Mouse (Mus musculus) embryonic facial prominence, embryonic 11.5 days (tissue): ENCODE results near the gene Ebf1. TPM values are rescaled to one million over a fixed set of nuclear protein-coding genes. Genes with fewer than 3 reads are reported as not detected.

Source experiments
- ATAC-seq: fragments of 200-750 bp; cut with Nextera tagmentation; replicated peaks from 2 replicates; pipeline ENCODE4 v1.8.0; 2017; ENCODE audit warnings: low read depth; ENCODE audit not compliant: insufficient number of reproducible peaks, low FRiP score, low TSS enrichment
- DNase-seq: peaks from one replicate; pipeline ENCODE4 v3.0.0-alpha.2; 2015; ENCODE audit warnings: low spot score
- H3K27ac ChIP-seq: fragments of 300-500 bp; sonication (generic); replicated peaks from 2 replicates; pipeline ENCODE4 v1.5.1; 2014; ENCODE audit warnings: mild to moderate bottlenecking, low read depth, low read length, control low read depth
- H3K27me3 ChIP-seq: fragments of 300-500 bp; sonication (generic); 2 replicates; pipeline ENCODE4 v1.6.1; 2014; ENCODE audit warnings: mild to moderate bottlenecking, low read length, moderate library complexity, mixed read lengths; ENCODE audit not compliant: control insufficient read depth, insufficient read depth
- H3K36me3 ChIP-seq: fragments of 300-500 bp; sonication (generic); replicated peaks from 2 replicates; pipeline ENCODE4 v1.6.1; 2014; ENCODE audit warnings: low read depth, mild to moderate bottlenecking, low read length, moderate library complexity, mixed read lengths; ENCODE audit not compliant: control insufficient read depth, insufficient read depth
- H3K4me1 ChIP-seq: fragments of 300-500 bp; sonication (generic); 2 replicates; pipeline ENCODE4 v1.6.1; 2014; ENCODE audit warnings: low read length, mixed read lengths; ENCODE audit not compliant: control insufficient read depth, insufficient read depth
- H3K4me2 ChIP-seq: fragments of 300-500 bp; sonication (generic); 2 replicates; pipeline ENCODE4 v1.6.1; 2014; ENCODE audit warnings: low read depth, mild to moderate bottlenecking, control low read depth, low read length, moderate library complexity
- H3K4me3 ChIP-seq: fragments of 300-500 bp; sonication (generic); 2 replicates; pipeline ENCODE4 v1.5.1; 2014; ENCODE audit warnings: low read depth, low read length, control low read depth
- H3K9ac ChIP-seq: fragments of 300-500 bp; sonication (generic); replicated peaks from 2 replicates; pipeline ENCODE4 v1.6.1; 2014; ENCODE audit warnings: mild to moderate bottlenecking, control low read depth, low read length
- H3K9me3 ChIP-seq: fragments of 300-500 bp; sonication (generic); replicated peaks from 2 replicates; pipeline ENCODE4 v1.6.1; 2016; ENCODE audit warnings: mild to moderate bottlenecking, low read length, inconsistent platforms, mixed read lengths; ENCODE audit not compliant: control insufficient read depth
- WGBS: fragments of 180-500 bp; shearing (Covaris S2); extraction: QIAGEN DNeasy Blood & Tissue Kit; methylation state at CpG from one replicate; pipeline ENCODE4 v1.1.7; 2014; 5-methylcytosine and 5-hydroxymethylcytosine counted together
- polyA plus RNA-seq: library from polyadenylated mRNA; unstranded; fragments of >200 nt; fragmentation: Nextera tagmentation; extraction: Ambion mirVana; gene quantifications from 2 replicates; pipeline ENCODE4 v1.2.1, GENCODE M21; 2014

Gene Ebf1
- polyA plus RNA-seq, 1 experiment from 2014 or later, result 47.9 TPM

DNA sequence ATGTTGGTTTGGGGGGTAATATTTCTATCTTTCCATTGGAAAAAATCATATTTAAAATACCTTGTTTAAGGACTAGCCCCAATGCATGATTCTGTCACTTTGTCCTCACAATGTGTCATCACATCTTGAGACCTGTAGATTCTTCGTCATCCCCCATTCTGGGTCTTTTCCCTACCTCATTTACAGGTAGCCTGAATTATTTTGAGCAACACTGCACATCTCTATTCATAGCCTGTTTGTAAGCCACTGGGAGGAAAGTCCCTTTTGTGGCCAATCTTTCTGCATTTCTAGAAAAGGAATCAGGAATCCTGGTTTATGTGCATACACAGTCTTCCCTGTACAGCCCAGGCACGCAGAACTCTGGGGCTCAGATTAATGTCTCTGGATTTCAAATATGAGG lies 269.8 kb downstream of the Ebf1 start:
- Histone ChIP-seq H3K36me3 (no peaks in the 10 kb centered on the region), H3K4me2 (no peak overlapping the region), H3K4me1 (no peaks in the 10 kb centered on the region), H3K27me3 (no peaks in the 10 kb centered on the region), H3K27ac (no peak overlapping the region), H3K9ac (no peak overlapping the region), H3K4me3 (no peak overlapping the region), H3K9me3 (no peaks in the 10 kb centered on the region)
- DNase-seq, result no peak
- 95% methylated on average over 2 of the region's 2 CpGs for WGBS
- no peak for ATAC-seq

DNA sequence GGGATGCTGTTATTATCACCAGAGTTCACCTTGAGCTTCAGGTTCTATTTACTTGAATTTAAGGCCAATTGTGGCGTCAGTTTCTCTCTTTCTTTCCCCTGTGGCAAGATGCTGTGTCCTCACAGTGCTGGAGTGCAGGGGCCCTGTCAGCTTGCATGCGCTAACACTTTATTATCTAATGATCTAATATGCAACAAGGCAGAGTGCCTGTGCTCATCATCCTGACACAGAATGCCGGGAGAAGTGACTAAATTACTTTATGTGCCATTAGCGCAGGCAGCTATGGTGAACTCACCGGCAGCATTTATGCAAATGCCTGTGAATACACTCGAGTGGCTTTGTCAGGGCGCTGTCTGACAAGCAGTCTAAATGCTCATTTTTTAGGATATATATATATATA lies 270.6 kb downstream of the Ebf1 start:
- ATAC-seq (no peak), DNase-seq (no peak)
- no peak overlapping the region for H3K4me3 ChIP-seq
- H3K4me1 ChIP-seq, result no peaks in the 10 kb centered on the region
- H3K9me3 ChIP-seq, result no peaks in the 10 kb centered on the region
- no peaks in the 10 kb centered on the region for H3K27me3 ChIP-seq
- WGBS, result 86% methylated on average over 7 of the region's 7 CpGs
- no peaks in the 10 kb centered on the region for H3K36me3 ChIP-seq
- no peak overlapping the region for H3K4me2 ChIP-seq
- H3K9ac ChIP-seq, result no peak overlapping the region
- no peak overlapping the region for H3K27ac ChIP-seq

DNA sequence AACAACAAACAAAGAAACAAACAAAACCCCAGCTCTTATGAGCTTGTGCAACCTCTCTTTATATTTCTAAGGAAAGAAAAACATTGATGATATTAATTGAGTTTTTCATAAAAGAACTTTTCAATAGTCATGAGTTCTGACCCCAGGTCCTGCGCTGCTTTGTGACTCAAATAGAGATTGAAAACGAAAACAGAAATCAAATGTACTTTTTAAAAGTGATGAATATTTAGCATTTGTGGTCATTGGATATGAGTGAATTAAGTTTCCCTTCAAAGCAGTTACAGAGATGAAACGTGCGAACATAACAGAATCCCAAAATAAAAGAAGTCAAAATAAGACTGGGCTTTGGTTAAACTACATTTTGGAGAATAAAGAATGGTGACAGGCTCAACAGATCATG lies 271.3 kb downstream of the Ebf1 start:
- Histone ChIP-seq H3K27me3 (no peaks in the 10 kb centered on the region), H3K27ac (no peak overlapping the region), H3K36me3 (no peaks in the 10 kb centered on the region), H3K4me1 (no peaks in the 10 kb centered on the region), H3K9ac (no peak overlapping the region), H3K9me3 (no peaks in the 10 kb centered on the region), H3K4me2 (no peak overlapping the region), H3K4me3 (no peak overlapping the region)
- DNase-seq (no peak), ATAC-seq (no peak)
- 90% methylated on average over 4 of the region's 4 CpGs for WGBS

DNA sequence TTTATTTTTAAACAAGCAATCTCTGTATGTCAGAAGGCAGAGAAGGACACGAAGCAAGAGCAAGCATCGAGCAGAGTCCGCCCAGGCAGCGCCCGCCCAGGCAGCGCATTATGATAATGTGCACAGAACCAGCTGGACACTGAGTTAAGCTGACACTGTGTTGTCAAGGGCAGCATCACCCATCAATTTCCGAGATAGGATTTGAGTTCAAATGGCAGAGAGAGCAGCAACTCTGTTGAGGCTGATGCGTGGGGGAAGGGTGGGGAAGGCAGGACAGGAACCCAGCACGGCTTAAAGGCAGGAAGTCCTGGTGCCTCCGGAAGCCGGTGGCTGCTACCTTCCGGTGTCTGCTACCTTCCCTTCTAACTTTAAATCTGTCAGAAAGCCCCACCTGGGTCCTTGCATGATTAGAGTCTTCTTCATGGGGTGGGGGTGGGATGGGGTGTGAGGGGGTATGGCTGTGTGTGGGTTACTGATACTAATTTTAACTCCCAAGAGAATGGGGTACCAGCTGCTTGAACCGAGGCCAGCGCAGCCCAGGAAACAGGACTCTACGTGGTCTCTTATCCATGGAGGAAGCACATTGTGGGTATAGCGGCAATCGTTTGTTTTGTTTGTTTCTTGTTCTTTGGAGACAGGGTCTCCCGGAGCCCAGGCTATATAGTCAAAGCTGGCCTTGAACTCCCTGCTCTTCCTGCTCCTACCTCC lies 275.9 kb downstream of the Ebf1 start:
- H3K4me3 ChIP-seq, result no peak overlapping the region
- DNase-seq (peak; percentile 29), ATAC-seq (no peak)
- H3K27me3 ChIP-seq, result no peaks in the 10 kb centered on the region
- no peak overlapping the region for H3K27ac ChIP-seq
- H3K4me2 ChIP-seq, result no peak overlapping the region
- no peaks in the 10 kb centered on the region for H3K9me3 ChIP-seq
- 74% methylated on average over 18 of the region's 18 CpGs for WGBS
- H3K4me1 ChIP-seq, result no peaks in the 10 kb centered on the region
- no peaks in the 10 kb centered on the region for H3K36me3 ChIP-seq
- H3K9ac ChIP-seq, result no peak overlapping the region

DNA sequence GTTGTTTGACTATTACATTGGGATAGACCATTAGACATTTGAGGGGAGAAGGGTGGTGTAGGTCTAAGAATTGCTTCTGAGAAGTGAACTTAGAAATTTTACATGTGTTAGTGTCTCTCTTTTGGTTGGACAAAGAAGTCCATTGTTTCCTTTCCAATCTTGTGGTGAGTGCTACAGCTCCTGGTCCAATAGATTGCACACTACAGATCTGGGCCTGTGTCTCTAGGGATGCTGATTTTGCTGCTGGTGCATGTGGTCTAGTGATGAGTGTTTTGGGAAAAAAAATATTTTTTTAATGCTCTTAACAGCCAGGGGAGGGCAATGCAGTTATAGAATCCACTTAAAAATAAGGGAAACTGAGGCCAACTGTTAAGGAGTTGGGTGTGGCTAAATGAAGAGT lies 276.9 kb downstream of the Ebf1 start:
- H3K27me3 ChIP-seq, result no peaks in the 10 kb centered on the region
- DNase-seq, result no peak
- no peaks in the 10 kb centered on the region for H3K36me3 ChIP-seq
- no peaks in the 10 kb centered on the region for H3K9me3 ChIP-seq
- no peak overlapping the region for H3K4me2 ChIP-seq
- no peaks in the 10 kb centered on the region for H3K4me1 ChIP-seq
- H3K4me3 ChIP-seq, result no peak overlapping the region
- ATAC-seq, result no peak
- H3K9ac ChIP-seq, result no peak overlapping the region
- no peak overlapping the region for H3K27ac ChIP-seq

DNA sequence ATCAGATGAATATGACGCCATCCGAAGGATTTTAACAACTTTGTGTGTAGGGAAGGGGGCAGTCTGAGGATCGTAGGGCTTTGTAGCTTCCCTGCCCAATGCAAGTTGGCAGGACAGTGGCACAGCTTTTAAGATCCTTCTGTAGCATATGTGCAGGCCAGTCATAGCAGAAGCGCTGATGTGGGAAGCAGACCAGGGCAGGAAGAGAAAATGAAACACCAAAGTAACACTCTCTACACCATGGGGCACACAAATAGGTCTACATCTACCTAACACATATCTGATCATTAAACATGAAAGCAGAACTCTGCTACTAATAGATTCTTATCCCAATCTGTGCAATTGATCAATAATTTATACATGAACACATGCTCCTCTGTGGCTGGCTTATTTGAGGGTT lies 277.7 kb downstream of the Ebf1 start:
- ATAC-seq (no peak), DNase-seq (no peak)
- Histone ChIP-seq H3K27me3 (no peaks in the 10 kb centered on the region), H3K4me1 (no peaks in the 10 kb centered on the region), H3K9ac (no peak overlapping the region), H3K36me3 (no peaks in the 10 kb centered on the region), H3K4me2 (no peak overlapping the region), H3K9me3 (no peaks in the 10 kb centered on the region), H3K27ac (no peak overlapping the region), H3K4me3 (no peak overlapping the region)
- 92% methylated on average over 4 of the region's 4 CpGs for WGBS

DNA sequence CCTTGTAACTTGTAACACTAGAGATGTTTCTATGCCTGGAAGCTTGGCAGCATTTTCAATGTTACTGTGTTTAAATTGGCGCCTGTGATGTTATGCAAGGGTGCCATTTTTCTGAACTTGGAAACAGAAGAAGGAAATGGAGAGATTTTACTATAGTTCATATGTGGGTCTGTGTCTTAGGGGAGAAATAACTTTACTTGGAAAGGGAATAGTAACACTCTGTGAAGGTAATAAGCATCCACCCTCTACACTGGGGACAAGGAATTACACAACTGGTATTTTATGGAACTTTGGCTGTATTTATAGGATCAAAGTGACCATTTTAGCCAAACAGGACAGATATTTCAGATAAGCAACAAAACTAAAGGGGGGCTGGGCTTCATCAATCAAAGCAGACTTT lies 278.8 kb downstream of the Ebf1 start:
- Histone ChIP-seq H3K27ac (no peak overlapping the region), H3K4me3 (no peak overlapping the region), H3K36me3 (no peaks in the 10 kb centered on the region), H3K4me2 (no peak overlapping the region), H3K4me1 (no peaks in the 10 kb centered on the region), H3K9ac (no peak overlapping the region), H3K27me3 (no peaks in the 10 kb centered on the region), H3K9me3 (no peaks in the 10 kb centered on the region)
- 93% methylated on average over 1 of the region's 1 CpGs for WGBS
- ATAC-seq (no peak), DNase-seq (no peak)

DNA sequence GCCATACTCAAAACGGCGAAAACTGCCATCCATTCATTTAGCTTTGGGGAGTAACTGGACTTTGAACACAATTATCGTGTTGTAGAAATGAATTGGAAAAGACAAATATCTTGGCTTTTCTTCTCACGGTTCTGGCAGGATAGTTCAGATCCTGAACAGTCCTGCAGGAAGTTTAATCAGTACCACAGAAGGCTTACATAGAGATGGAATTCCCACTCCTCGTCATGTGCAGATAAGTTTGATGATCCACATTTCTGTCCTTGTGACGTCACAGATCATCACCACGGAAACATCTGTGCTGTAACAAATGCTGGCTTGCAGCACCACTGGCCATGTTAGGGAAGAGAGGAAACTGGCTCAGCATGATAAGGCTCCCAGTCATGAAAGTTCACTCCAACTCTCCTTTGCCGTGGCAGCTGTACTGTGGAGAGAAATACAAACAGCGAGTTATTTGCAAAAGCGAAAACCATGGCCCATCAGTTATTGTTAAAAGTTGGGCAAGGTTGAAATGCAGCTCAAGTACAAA lies 280.1 kb downstream of the Ebf1 start:
- no peaks in the 10 kb centered on the region for H3K9me3 ChIP-seq
- DNase-seq (no peak), ATAC-seq (no peak)
- no peak overlapping the region for H3K4me3 ChIP-seq
- H3K27ac ChIP-seq, result no peak overlapping the region
- H3K4me2 ChIP-seq, result no peak overlapping the region
- H3K27me3 ChIP-seq, result no peaks in the 10 kb centered on the region
- H3K4me1 ChIP-seq, result no peaks in the 10 kb centered on the region
- 80% methylated on average over 10 of the region's 10 CpGs for WGBS
- H3K36me3 ChIP-seq, result no peaks in the 10 kb centered on the region
- no peak overlapping the region for H3K9ac ChIP-seq
